Mouse (Mus musculus) liver, embryonic 16.5 days (tissue): Measurements from ENCODE around the gene A530084C06Rik. TPM values are rescaled to one million over a fixed set of nuclear protein-coding genes. Genes with fewer than 3 reads are reported as not detected.
A peak's percentile ranks its signal among the peaks of the same experiment; 100 is the strongest.

Experiments used
- ATAC-seq: fragments of 200-750 bp; cut with Nextera tagmentation; 2 replicates; pipeline ENCODE4 v1.8.0; 2017; ENCODE audit warnings: low read depth, mild to moderate bottlenecking, moderate number of reproducible peaks, moderate library complexity
- H3K27ac ChIP-seq: fragments of 300-500 bp; sonication (generic); 2 replicates; pipeline ENCODE4 v1.5.1; 2014; ENCODE audit warnings: mild to moderate bottlenecking, low read length
- H3K27me3 ChIP-seq: fragments of 300-500 bp; sonication (generic); 2 replicates; pipeline ENCODE4 v1.6.1; 2014; ENCODE audit warnings: low read depth, low read length, mixed read lengths; ENCODE audit not compliant: control insufficient read depth, insufficient read depth
- H3K36me3 ChIP-seq: fragments of 300-500 bp; sonication (generic); 2 replicates; pipeline ENCODE4 v1.6.1; 2014; ENCODE audit warnings: mild to moderate bottlenecking; ENCODE audit not compliant: control insufficient read depth, insufficient read depth
- H3K4me1 ChIP-seq: fragments of 300-500 bp; sonication (generic); 2 replicates; pipeline ENCODE4 v1.6.1; 2014; ENCODE audit warnings: low read depth, low read length, mixed read lengths; ENCODE audit not compliant: control insufficient read depth
- H3K4me2 ChIP-seq: fragments of 300-500 bp; sonication (generic); 2 replicates; pipeline ENCODE4 v1.6.1; 2014; ENCODE audit warnings: low read depth, low read length, mixed read lengths
- H3K4me3 ChIP-seq: fragments of 300-500 bp; sonication (generic); 2 replicates; pipeline ENCODE4 v1.5.1; 2014; ENCODE audit warnings: low read depth, mild to moderate bottlenecking, low read length
- H3K9ac ChIP-seq: fragments of 300-500 bp; sonication (generic); 2 replicates; pipeline ENCODE4 v1.6.1; 2014; ENCODE audit warnings: low read depth, low read length
- H3K9me3 ChIP-seq: fragments of 300-500 bp; sonication (generic); replicated peaks from 2 replicates; pipeline ENCODE4 v1.6.1; 2016; ENCODE audit warnings: low read length; ENCODE audit not compliant: control insufficient read depth
- WGBS: fragments of 180-500 bp; shearing (Covaris S2); extraction: QIAGEN DNeasy Blood & Tissue Kit; methylation state at CpG from one replicate; pipeline ENCODE4 v1.1.7; 2014; ENCODE audit not compliant: insufficient replicate concordance; 5-methylcytosine and 5-hydroxymethylcytosine counted together
- polyA plus RNA-seq: library from polyadenylated mRNA; unstranded; fragments of >200 nt; fragmentation: Nextera tagmentation; extraction: Ambion mirVana; gene quantifications from 2 replicates; pipeline ENCODE4 v1.2.1, GENCODE M21; 2015

A530084C06Rik gene
- polyA plus RNA-seq, result not detected in 2 replicates

- peak within 1 kb of the TSS; percentile 61 for H3K4me3 ChIP-seq
- peak within 1 kb of the TSS; percentile 62 for H3K4me2 ChIP-seq
- H3K4me1 ChIP-seq, result no peaks in the 10 kb centered on the region; the same call in 1 of the 2 replicates
- under 1% methylated on average over 88 of the region's 88 CpGs for WGBS
- no peak for ATAC-seq
- peak within 1 kb of the TSS; percentile 61 for H3K9ac ChIP-seq
- no peaks in the 10 kb centered on the region for H3K9me3 ChIP-seq
- no peaks in the 10 kb centered on the region for H3K36me3 ChIP-seq
- H3K27me3 ChIP-seq, result peaks cover 48% of the 10 kb centered on the region
- H3K27ac ChIP-seq, result peak within 1 kb of the TSS; percentile 23
Observed at GRCm38 (mm10) chr13:31558521-31559418, at the start of gene A530084C06Rik. Gene A530084C06Rik (minus strand): TSS chr13:31559333.

GRCm38 (mm10) chr13:31603964-31604363, 44.8 kb upstream of the A530084C06Rik start:
- no peaks in the 10 kb centered on the region for H3K27me3 ChIP-seq
- no peak overlapping the region for H3K4me2 ChIP-seq
- no peak for ATAC-seq
- no peak overlapping the region for H3K9ac ChIP-seq
- 71% methylated on average over 6 of the region's 6 CpGs for WGBS
- H3K27ac ChIP-seq, result no peak overlapping the region
- no peak overlapping the region for H3K4me3 ChIP-seq
- no peaks in the 10 kb centered on the region for H3K9me3 ChIP-seq
- H3K36me3 ChIP-seq, result no peaks in the 10 kb centered on the region
- no peaks in the 10 kb centered on the region for H3K4me1 ChIP-seq

- Histone ChIP-seq H3K27me3 (no peaks in the 10 kb centered on the region), H3K36me3 (no peaks in the 10 kb centered on the region), H3K4me1 (no peaks in the 10 kb centered on the region), H3K9me3 (no peaks in the 10 kb centered on the region), H3K4me2 (no peak overlapping the region), H3K27ac (no peak overlapping the region), H3K4me3 (no peak overlapping the region), H3K9ac (no peak overlapping the region)
- 69% methylated on average over 5 of the region's 5 CpGs for WGBS
- ATAC-seq, result no peak
Observed at GRCm38 (mm10) chr13:31599576-31599975, 40.4 kb upstream of the A530084C06Rik start.

- no peak overlapping the region for H3K4me3 ChIP-seq
- ATAC-seq, result no peak
- no peak overlapping the region for H3K9ac ChIP-seq
- no peaks in the 10 kb centered on the region for H3K9me3 ChIP-seq
- H3K4me2 ChIP-seq, result no peak overlapping the region
- no peaks in the 10 kb centered on the region for H3K36me3 ChIP-seq
- WGBS, result 45% methylated on average over 5 of the region's 5 CpGs
- H3K27me3 ChIP-seq, result no peaks in the 10 kb centered on the region
- H3K4me1 ChIP-seq, result no peaks in the 10 kb centered on the region
- no peak overlapping the region for H3K27ac ChIP-seq
Observed at GRCm38 (mm10) chr13:31587341-31587740, 28.2 kb upstream of the A530084C06Rik start.

GRCm38 (mm10) chr13:31579866-31580265, 20.7 kb upstream of the A530084C06Rik start:
- no peaks in the 10 kb centered on the region for H3K9me3 ChIP-seq
- H3K36me3 ChIP-seq, result no peaks in the 10 kb centered on the region
- no peaks in the 10 kb centered on the region for H3K27me3 ChIP-seq
- no peak overlapping the region for H3K4me3 ChIP-seq
- H3K4me1 ChIP-seq, result peaks cover 3% of the 10 kb centered on the region
- no peak overlapping the region for H3K4me2 ChIP-seq
- H3K9ac ChIP-seq, result no peak overlapping the region
- WGBS, result 42% methylated on average over 9 of the region's 9 CpGs
- no peak overlapping the region for H3K27ac ChIP-seq
- ATAC-seq, result peak; percentile 50; the same call in 1 of the 2 replicates

- no peak overlapping the region for H3K27ac ChIP-seq
- peaks cover 3% of the 10 kb centered on the region for H3K4me1 ChIP-seq
- ATAC-seq, result peak; percentile 82
- no peak overlapping the region for H3K9ac ChIP-seq
- H3K9me3 ChIP-seq, result no peaks in the 10 kb centered on the region
- H3K36me3 ChIP-seq, result no peaks in the 10 kb centered on the region
- WGBS, result 53% methylated on average over 10 of the region's 10 CpGs
- no peaks in the 10 kb centered on the region for H3K27me3 ChIP-seq
- H3K4me3 ChIP-seq, result no peak overlapping the region
- H3K4me2 ChIP-seq, result no peak overlapping the region
Observed at GRCm38 (mm10) chr13:31578389-31578788, 19.3 kb upstream of the A530084C06Rik start.

GRCm38 (mm10) chr13:31577576-31577975, 18.4 kb upstream of the A530084C06Rik start:
- Histone ChIP-seq H3K9ac (no peak overlapping the region), H3K4me2 (no peak overlapping the region), H3K4me1 (peaks cover 3% of the 10 kb centered on the region), H3K9me3 (no peaks in the 10 kb centered on the region), H3K36me3 (no peaks in the 10 kb centered on the region), H3K4me3 (no peak overlapping the region), H3K27me3 (no peaks in the 10 kb centered on the region), H3K27ac (no peak overlapping the region)
- peak; percentile 47; the same call in 1 of the 2 replicates for ATAC-seq
- WGBS, result 30% methylated on average over 6 of the region's 6 CpGs

- Histone ChIP-seq H3K27ac (no peak overlapping the region), H3K4me1 (peaks cover 3% of the 10 kb centered on the region), H3K27me3 (no peaks in the 10 kb centered on the region), H3K4me3 (no peak overlapping the region), H3K9me3 (no peaks in the 10 kb centered on the region), H3K9ac (no peak overlapping the region), H3K4me2 (no peak overlapping the region), H3K36me3 (no peaks in the 10 kb centered on the region)
- WGBS, result 55% methylated on average over 4 of the region's 4 CpGs
- ATAC-seq, result no peak
Observed at GRCm38 (mm10) chr13:31576696-31577095, 17.6 kb upstream of the A530084C06Rik start.

- Histone ChIP-seq H3K4me3 (no peak overlapping the region), H3K27ac (no peak overlapping the region), H3K9ac (no peak overlapping the region), H3K4me2 (no peak overlapping the region), H3K9me3 (no peaks in the 10 kb centered on the region), H3K36me3 (no peaks in the 10 kb centered on the region), H3K4me1 (peaks cover 3% of the 10 kb centered on the region), H3K27me3 (no peaks in the 10 kb centered on the region)
- ATAC-seq, result no peak
- 44% methylated on average over 3 of the region's 3 CpGs for WGBS
Observed at GRCm38 (mm10) chr13:31574627-31575026, 15.5 kb upstream of the A530084C06Rik start.
